Mouse (Mus musculus) naive thymus-derived CD4-positive, alpha-beta T cell, adult 2 months (primary cell): ENCODE data around the gene Ubac2.
"Not testable (repeated sequence)": the region's sequence is repeated elsewhere in the genome, so short reads cannot be mapped to it uniquely, and the experiment has no call there.

ENCODE experiments used
- DNase-seq: peaks from one replicate; pipeline ENCODE4 v3.0.0-alpha.2; 2011; ENCODE audit warnings: low read depth

Ubac2 gene

DNA sequence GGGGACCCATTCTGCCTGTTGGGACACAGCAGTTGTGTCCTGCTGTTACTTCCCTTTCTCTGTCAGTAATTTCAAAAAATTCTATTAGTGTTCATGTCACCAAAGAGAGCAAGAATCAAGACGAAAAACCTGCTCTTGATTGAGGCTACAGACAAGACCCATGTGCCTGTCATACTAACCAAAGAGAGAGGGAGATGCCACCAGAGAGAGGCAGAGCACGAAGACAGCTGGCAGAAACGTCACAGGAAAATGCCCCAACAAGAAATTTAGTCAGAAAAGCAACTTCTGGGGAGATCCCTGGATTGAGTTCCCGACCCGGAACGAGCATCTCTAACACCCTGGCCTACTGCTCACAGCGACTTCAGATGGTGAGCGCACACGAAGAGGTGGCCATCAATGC lies 170.4 kb downstream of the Ubac2 start:
- no peak for DNase-seq

DNA sequence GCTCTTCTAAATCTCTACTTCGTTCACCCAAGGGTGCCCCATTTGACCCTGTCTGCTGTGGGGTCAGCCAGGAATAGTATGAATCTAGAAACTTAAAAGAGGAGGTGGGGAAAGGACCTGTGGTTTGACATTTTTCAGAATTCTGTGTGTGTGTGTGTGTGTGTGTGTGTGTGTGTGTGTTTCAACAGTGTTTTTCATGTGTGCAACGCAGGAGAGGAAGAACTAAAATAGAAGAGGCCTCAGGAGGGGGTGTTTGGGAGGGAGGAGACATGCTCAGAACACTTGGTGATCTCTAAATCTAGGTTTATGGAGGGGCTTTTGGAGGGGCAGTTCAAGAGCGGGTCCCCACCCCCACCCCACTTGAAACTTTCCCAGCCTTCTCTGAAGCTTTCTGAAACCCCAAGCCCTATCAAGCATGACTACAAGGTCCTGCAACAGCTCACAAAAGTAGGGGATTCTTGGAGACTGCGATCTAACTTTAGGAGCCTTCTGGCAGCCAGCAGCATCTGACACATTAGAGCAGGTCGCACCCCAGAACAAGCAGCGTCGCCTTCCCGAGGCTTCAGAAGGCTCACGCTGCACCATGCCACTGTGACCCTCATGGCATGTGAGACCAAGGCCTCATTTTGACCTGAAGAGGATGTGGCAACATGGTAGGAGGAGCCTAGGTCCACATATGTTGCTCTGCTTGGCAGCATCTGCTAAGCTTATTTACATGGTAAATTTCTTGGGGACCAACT lies 174.6 kb downstream of the Ubac2 start:
- peak; percentile 80 for DNase-seq

DNA sequence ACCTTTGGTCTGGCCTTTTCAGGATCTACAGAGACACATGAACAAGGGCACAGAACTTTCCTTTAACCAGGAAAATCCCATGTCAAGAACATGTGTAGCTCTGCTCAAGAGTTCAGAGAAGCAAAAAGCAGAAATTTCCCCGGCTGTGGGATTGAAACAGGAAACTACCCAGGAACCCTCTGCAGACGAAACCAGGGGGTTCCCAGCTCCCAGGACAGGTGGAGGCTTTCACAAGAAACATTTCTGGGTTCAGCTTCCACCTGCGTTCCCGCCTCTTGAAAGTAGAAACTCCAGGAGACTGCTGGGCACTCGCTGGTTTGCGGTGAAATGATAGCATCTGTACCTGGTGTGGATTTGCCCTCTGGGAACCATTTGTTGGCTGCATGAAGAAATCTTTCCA lies 178.5 kb downstream of the Ubac2 start:
- DNase-seq = peak; percentile 50

GRCm38 (mm10) chr14:122057941-122058346 lies 179.5 kb downstream of the Ubac2 start:
- DNase-seq = peak; percentile 71

DNA sequence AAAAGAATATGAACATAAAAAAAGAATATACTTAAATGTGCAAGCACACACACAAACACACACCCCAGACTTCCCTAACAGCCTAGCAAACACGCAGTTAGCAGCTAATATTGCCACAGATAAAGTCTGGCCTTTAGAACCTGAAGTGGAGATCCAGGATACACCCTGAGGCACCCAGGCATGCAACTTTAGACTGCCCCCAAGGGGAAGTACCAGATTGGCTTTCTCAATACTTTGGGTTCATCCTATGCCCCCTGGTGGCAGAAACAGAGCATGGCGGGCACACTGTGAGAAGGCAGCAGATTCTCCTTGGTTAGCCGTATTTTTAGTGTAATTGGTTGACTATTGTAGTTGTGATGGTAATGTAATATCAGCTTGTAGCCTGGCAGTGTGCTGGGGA lies 182.2 kb downstream of the Ubac2 start:
- DNase-seq = peak; percentile 93

GRCm38 (mm10) chr14:122061376-122061775 lies 183.0 kb downstream of the Ubac2 start:
- no peak for DNase-seq

DNA sequence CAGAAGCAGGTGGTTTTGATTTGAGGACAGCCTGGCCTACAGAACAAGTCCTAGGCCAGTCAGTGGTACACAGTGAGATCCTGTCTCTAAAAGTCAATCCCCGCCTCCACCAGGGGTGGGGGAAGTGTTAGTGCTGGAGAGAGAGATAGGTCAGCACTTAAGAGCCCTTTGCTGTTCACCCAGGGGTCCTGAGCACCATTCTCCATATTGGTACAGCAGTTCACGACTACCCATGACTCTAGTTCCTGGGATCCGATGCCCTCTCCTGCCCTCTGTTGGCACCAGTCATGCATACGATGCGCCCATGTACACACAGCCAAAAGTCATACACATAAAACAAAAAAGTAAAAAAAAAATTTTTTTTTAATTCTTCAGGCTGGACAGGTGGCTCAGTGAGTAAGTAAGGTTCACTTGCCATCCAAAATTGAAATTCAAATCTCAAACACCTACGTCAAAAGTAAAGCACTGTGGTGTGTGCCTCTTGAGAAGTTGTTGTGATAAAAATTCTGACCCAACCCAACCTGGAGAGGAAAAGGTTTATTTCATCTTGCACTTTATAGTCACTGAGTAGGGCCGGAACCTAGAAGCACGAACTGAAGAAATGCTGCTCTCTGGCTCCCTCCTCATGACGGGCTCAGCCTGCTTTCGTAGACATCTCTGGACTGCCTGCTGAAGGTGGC lies 184.1 kb downstream of the Ubac2 start:
- peak; percentile 85 for DNase-seq

DNA sequence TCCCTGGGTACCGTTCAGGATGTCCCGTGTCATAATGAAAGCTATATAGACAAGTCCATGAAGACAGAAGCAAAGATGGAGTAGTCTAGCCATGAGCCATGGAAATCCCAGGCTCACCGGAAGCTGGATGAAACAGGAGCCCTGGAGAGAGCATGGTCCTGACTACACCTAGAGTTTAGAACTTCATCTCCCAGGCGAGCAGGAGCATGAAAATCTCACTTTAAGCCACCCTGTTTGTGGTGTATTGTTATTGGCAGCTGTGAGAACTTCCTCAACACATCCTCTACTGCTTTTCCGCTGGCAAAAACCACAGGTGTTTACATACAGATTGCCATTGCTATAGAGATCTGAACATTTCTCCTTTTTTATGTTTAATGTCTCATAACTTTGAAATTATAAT lies 185.2 kb downstream of the Ubac2 start:
- peak; percentile 85 for DNase-seq

GRCm38 (mm10) chr14:122064519-122064918 lies 186.1 kb downstream of the Ubac2 start:
- DNase-seq = peak; percentile 90

- DNase-seq = peak; percentile 88
These were observed 187.8 kb downstream of the Ubac2 start for GRCm38 (mm10) chr14:122066243-122066642.

GRCm38 (mm10) chr14:122068036-122068435 lies 189.6 kb downstream of the Ubac2 start:
- not testable (repeated sequence) for DNase-seq

DNA sequence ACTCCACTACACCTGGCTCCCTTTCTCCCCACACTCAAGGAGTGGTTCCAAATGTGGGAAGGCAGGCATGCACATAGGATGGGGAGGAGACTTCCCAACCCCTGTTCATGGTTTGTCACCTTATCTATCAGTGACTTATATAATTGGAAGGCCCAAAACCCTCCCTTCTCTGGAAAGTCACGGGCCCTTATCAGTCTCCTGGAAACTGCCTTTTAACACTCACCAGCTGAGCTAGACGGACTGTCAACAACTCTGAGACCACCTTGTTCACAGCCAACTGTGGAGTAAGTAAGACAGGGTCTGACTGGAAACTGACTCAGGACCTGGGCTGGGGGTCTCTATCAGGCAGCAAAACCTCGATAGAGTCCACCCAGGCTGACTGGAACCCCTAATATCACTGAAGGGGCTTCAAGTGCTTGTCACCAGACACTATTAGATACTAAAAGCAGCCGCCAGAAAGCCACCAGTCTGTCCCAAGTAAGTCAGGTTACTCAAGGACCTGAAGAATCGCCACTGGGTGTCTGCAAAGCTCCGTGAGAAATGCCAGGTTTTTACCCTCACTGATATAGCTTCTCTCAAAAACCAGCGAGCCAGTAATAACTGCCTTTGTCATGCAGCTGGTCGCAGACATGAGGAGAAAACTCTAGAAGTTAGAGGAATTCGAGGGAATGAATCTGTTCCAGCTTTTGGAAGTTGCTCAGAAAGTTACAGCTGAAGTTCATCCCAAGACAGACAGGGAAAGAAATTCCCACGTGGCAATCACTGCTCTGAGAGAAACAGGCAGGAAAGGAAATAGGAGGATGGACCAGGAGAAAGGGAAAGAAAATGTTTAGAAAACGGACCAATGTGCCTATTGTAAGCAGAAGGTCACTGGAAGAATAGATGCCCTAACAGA lies 190.6 kb downstream of the Ubac2 start:
- peak; percentile 5 for DNase-seq

DNA sequence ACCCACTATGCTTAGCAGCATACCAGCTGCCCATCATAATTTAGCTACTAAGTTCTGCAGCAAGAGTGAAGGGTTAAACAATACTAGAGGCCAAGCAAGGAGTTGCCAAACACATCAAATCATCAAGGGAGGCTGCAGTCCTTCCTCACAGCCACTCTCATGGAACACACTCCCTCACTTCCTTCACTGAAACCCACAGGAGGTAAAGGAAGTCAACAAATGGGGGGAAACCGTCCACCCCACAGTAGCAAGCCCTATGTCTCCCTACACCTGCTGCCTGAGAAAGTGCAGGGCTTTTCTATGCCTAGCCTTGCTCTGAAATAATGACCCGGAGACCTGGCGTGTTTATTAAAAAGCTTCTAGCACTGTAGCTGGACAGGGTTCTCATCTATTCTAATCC lies 191.5 kb downstream of the Ubac2 start:
- peak; percentile 48 for DNase-seq
